Mouse (Mus musculus): Measurements from ENCODE around the gene Apbb2.

- TF ChIP-seq MEF2A (IDR thresholded peaks at IDR 0.05; ENCODE audit: borderline replicate concordance, low read depth, low read length) (no peak), ELF1 (IDR thresholded peaks at IDR 0.05; ENCODE audit: low read depth, low read length) (no peak), CHD1 (IDR thresholded peaks at IDR 0.05; ENCODE audit: low read depth, low read length) (no peak), CTCF (conservative IDR thresholded peaks at IDR 0.05 in 1 of 2, IDR thresholded peaks at IDR 0.05 in 1 of 2; ENCODE audit: low read depth in 2 of 2, low read length in 2 of 2) (no peak), CHD2 (IDR thresholded peaks at IDR 0.05; ENCODE audit: low read length) (no peak), JUN (IDR thresholded peaks at IDR 0.05; ENCODE audit: insufficient read depth, low read depth, low read length) (no peak), NRF1 (IDR thresholded peaks at IDR 0.05; ENCODE audit: low read depth, low read length) (no peak), POLR2AphosphoS2 (IDR thresholded peaks at IDR 0.05; ENCODE audit: low read depth, low read length) (no peak), MAX (IDR thresholded peaks at IDR 0.05; ENCODE audit: low read length) (no peak), MXI1 (IDR thresholded peaks at IDR 0.05; ENCODE audit: low read depth, low read length) (no peak), EP300 (IDR thresholded peaks at IDR 0.05; ENCODE audit: low read length) (no peak), ZMIZ1 (IDR thresholded peaks at IDR 0.05; ENCODE audit: low read depth, low read length) (no peak)
Observed at GRCm38 (mm10) chr5:66521250-66521649, 97.3 kb downstream of the Apbb2 start.

Measured in CH12.LX (cell line).